Mouse (Mus musculus): Measurements from ENCODE around the gene Ltbp2. TPM values are rescaled to one million over a fixed set of nuclear protein-coding genes. Genes with fewer than 3 reads are reported as not detected.

Ltbp2 gene
- polyA plus RNA-seq, 1 experiment from 2014 or later, result 0.29 TPM

DNA sequence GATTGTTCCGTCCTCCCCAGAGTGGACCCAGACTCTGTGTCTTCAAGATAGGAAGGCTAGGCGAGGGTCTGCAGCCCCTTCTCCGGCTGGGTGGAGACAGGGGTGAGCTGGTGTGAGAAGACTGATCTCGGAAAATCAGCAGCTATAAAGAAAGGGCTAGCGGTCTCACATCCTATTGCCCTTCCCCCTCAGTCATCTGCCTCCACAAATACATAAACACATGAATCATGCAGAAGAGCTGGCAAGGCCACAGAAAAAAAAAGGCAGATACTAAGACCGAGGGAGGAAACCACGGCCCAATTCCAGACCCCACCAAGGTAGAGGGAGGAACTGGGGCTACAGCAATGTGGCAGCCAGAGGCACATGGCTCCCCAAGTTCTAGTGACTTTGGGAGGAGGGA lies 11.5 kb downstream of the Ltbp2 start:
- Histone ChIP-seq H3K27me3 (replicated peaks; ENCODE audit: control insufficient read depth, insufficient read depth, low read length) (no peaks in the 10 kb centered on the region), H3K9ac (ENCODE audit: low read depth, low read length) (no peak overlapping the region), H3K9me3 (ENCODE audit: control insufficient read depth, low read length) (no peaks in the 10 kb centered on the region), H3K4me3 (ENCODE audit: low read depth, low read length) (no peak overlapping the region), H3K36me3 (ENCODE audit: control insufficient read depth, insufficient read depth, low read length) (no peaks in the 10 kb centered on the region), H3K4me2 (no peak overlapping the region), H3K27ac (ENCODE audit: low read depth, low read length) (no peak overlapping the region), H3K4me1 (replicated peaks; ENCODE audit: control insufficient read depth, insufficient read depth, low read length) (no peaks in the 10 kb centered on the region)
- WGBS, result 44% methylated on average over 7 of the region's 7 CpGs
- no peak for ATAC-seq (replicated peaks; ENCODE audit: low FRiP score)
- no peak for DNase-seq (ENCODE audit: low spot score)

DNA sequence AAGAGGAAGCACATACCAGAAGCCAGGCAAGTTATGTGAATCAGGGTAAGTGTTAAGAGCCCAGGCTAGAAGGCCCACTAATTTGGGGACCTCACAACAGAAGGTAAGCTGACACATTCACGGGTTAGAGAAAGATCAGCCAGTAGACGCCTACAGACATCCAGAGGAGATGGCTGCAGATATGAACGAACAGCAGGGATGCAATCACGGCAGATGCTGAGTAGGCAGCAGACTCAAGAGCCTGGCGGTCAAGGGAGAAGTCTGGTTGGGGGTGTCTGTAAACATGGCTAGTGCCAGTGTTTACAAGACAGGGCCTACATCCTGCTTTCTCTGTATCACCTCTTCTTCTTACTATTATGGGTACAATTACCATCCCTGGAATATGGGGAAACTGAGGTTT lies 13.1 kb downstream of the Ltbp2 start:
- ATAC-seq (replicated peaks; ENCODE audit: low FRiP score) (no peak), DNase-seq (ENCODE audit: low spot score) (no peak)
- Histone ChIP-seq H3K9ac (ENCODE audit: low read depth, low read length) (no peak overlapping the region), H3K27me3 (replicated peaks; ENCODE audit: control insufficient read depth, insufficient read depth, low read length) (no peaks in the 10 kb centered on the region), H3K27ac (ENCODE audit: low read depth, low read length) (no peak overlapping the region), H3K36me3 (ENCODE audit: control insufficient read depth, insufficient read depth, low read length) (no peaks in the 10 kb centered on the region), H3K4me2 (no peak overlapping the region), H3K4me1 (replicated peaks; ENCODE audit: control insufficient read depth, insufficient read depth, low read length) (no peaks in the 10 kb centered on the region), H3K9me3 (ENCODE audit: control insufficient read depth, low read length) (no peaks in the 10 kb centered on the region), H3K4me3 (ENCODE audit: low read depth, low read length) (no peak overlapping the region)
- WGBS, result 79% methylated on average over 5 of the region's 5 CpGs

DNA sequence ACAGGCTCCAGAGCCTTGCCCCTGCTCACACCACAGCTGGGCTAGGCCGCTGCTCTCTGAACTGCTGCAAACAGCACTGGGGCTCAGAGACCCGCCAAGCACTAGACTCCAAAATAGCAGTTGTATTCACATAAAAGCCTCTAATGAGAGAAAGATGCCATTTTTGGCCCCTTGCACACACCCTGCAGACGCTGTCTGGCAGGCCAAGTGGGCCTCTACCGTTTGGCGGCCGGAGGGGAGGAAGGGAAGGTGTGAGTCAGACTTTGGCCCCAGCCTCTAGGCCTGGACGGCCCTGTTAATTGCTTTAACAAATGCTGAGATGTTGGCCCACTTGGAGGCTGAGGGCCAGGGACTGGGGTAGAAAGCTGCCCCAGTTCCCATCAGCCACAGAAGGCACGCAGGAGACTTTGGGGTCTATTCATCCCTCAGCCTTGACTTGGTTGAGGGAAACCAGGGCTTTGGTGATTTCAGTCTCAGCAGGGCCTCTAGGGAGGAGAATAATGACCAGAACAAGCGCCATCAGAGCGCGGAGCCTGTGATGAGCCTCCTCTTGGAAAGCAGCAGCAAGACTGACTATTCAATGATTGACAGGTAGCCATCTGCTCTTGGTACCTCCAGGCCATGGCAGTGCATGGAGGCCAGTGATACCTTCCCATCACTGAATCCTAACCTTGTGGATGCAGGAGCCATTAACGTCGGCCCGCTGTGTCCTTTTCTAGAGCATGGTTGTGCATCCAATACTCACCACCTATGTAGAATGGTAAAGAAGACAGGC lies 14.0 kb downstream of the Ltbp2 start:
- no peak for DNase-seq (ENCODE audit: low spot score)
- no peak overlapping the region for H3K9ac ChIP-seq (ENCODE audit: low read depth, low read length)

GRCm38 (mm10) chr12:84858149-84859113 lies 17.9 kb downstream of the Ltbp2 start:
- H3K9me3 ChIP-seq (ENCODE audit: control insufficient read depth, low read length), result no peaks in the 10 kb centered on the region
- peaks cover 20% of the 10 kb centered on the region for H3K4me1 ChIP-seq (replicated peaks; ENCODE audit: control insufficient read depth, insufficient read depth, low read length)
- H3K36me3 ChIP-seq (ENCODE audit: control insufficient read depth, insufficient read depth, low read length), result no peaks in the 10 kb centered on the region
- no peak overlapping the region for H3K27ac ChIP-seq (ENCODE audit: low read depth, low read length)
- DNase-seq (ENCODE audit: low spot score), result no peak
- H3K9ac ChIP-seq (ENCODE audit: low read depth, low read length), result no peak overlapping the region
- no peaks in the 10 kb centered on the region for H3K27me3 ChIP-seq (replicated peaks; ENCODE audit: control insufficient read depth, insufficient read depth, low read length)
- WGBS, result 49% methylated on average over 17 of the region's 17 CpGs
- H3K4me2 ChIP-seq, result no peak overlapping the region
- no peak for ATAC-seq (replicated peaks; ENCODE audit: low FRiP score)
- H3K4me3 ChIP-seq (ENCODE audit: low read depth, low read length), result no peak overlapping the region

More for the DNA sequence above, 14.0 kb downstream of the Ltbp2 start:
- H3K4me3 ChIP-seq (ENCODE audit: low read depth, low read length), result no peak overlapping the region
- H3K36me3 ChIP-seq (ENCODE audit: control insufficient read depth, insufficient read depth, low read length), result no peaks in the 10 kb centered on the region
- no peak overlapping the region for H3K4me2 ChIP-seq
- WGBS, result 86% methylated on average over 14 of the region's 14 CpGs
- no peaks in the 10 kb centered on the region for H3K27me3 ChIP-seq (replicated peaks; ENCODE audit: control insufficient read depth, insufficient read depth, low read length)
- no peak overlapping the region for H3K27ac ChIP-seq (ENCODE audit: low read depth, low read length)
- ATAC-seq (replicated peaks; ENCODE audit: low FRiP score), result no peak
- H3K4me1 ChIP-seq (replicated peaks; ENCODE audit: control insufficient read depth, insufficient read depth, low read length), result no peaks in the 10 kb centered on the region
- H3K9me3 ChIP-seq (ENCODE audit: control insufficient read depth, low read length), result no peaks in the 10 kb centered on the region

DNA sequence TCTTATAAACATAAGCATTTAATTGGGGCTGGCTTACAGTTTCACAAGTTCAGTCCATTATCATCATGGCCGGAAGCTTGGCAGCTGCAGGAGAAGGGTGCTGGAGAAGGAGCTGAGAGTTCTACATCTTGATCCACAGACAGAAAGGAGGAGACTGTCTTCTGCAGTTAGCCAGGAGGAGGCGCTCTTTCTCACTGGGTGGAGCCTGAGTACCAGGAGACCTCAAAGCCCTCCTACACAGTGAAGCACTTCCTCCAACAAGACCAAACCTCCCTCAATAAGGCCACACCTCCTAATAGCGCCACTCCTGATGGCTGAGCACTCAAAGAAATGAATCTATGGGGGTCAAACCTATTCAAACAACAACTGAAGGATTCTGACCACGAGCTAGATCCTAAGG lies 18.6 kb downstream of the Ltbp2 start:
- peaks cover 23% of the 10 kb centered on the region for H3K4me1 ChIP-seq (replicated peaks; ENCODE audit: control insufficient read depth, insufficient read depth, low read length)
- H3K36me3 ChIP-seq (ENCODE audit: control insufficient read depth, insufficient read depth, low read length), result no peaks in the 10 kb centered on the region
- no peak overlapping the region for H3K27ac ChIP-seq (ENCODE audit: low read depth, low read length)
- ATAC-seq (replicated peaks; ENCODE audit: low FRiP score) (no peak), DNase-seq (ENCODE audit: low spot score) (no peak)
- H3K27me3 ChIP-seq (replicated peaks; ENCODE audit: control insufficient read depth, insufficient read depth, low read length), result no peaks in the 10 kb centered on the region
- H3K9me3 ChIP-seq (ENCODE audit: control insufficient read depth, low read length), result no peaks in the 10 kb centered on the region
- 59% methylated on average over 4 of the region's 4 CpGs for WGBS
- H3K4me2 ChIP-seq, result no peak overlapping the region
- H3K9ac ChIP-seq (ENCODE audit: low read depth, low read length), result no peak overlapping the region
- H3K4me3 ChIP-seq (ENCODE audit: low read depth, low read length), result no peak overlapping the region

- Histone ChIP-seq H3K27me3 (replicated peaks; ENCODE audit: control insufficient read depth, insufficient read depth, low read length) (no peaks in the 10 kb centered on the region), H3K4me1 (replicated peaks; ENCODE audit: control insufficient read depth, insufficient read depth, low read length) (peaks cover 23% of the 10 kb centered on the region), H3K9ac (ENCODE audit: low read depth, low read length) (no peak overlapping the region), H3K9me3 (ENCODE audit: control insufficient read depth, low read length) (no peaks in the 10 kb centered on the region), H3K4me2 (no peak overlapping the region), H3K4me3 (ENCODE audit: low read depth, low read length) (no peak overlapping the region), H3K27ac (ENCODE audit: low read depth, low read length) (no peak overlapping the region), H3K36me3 (ENCODE audit: control insufficient read depth, insufficient read depth, low read length) (no peaks in the 10 kb centered on the region)
- 79% methylated on average over 8 of the region's 8 CpGs for WGBS
- no peak for ATAC-seq (replicated peaks; ENCODE audit: low FRiP score)
- no peak for DNase-seq (ENCODE audit: low spot score)
These were observed 19.8 kb downstream of the Ltbp2 start for GRCm38 (mm10) chr12:84856532-84856931.

GRCm38 (mm10) chr12:84855084-84855625 lies 21.2 kb downstream of the Ltbp2 start:
- H3K4me2 ChIP-seq, result no peak overlapping the region
- H3K27me3 ChIP-seq (replicated peaks; ENCODE audit: control insufficient read depth, insufficient read depth, low read length), result 0 out of 2 replicates have a peak, but pooled peaks cover 3% of the 10 kb centered on the region
- no peak overlapping the region for H3K4me3 ChIP-seq (ENCODE audit: low read depth, low read length)
- H3K9ac ChIP-seq (ENCODE audit: low read depth, low read length), result no peak overlapping the region
- peaks cover 31% of the 10 kb centered on the region for H3K4me1 ChIP-seq (replicated peaks; ENCODE audit: control insufficient read depth, insufficient read depth, low read length)
- DNase-seq (ENCODE audit: low spot score) (no peak), ATAC-seq (replicated peaks; ENCODE audit: low FRiP score) (no peak)
- H3K9me3 ChIP-seq (ENCODE audit: control insufficient read depth, low read length), result no peaks in the 10 kb centered on the region
- H3K36me3 ChIP-seq (ENCODE audit: control insufficient read depth, insufficient read depth, low read length), result no peaks in the 10 kb centered on the region
- WGBS, result 75% methylated on average over 4 of the region's 4 CpGs
- H3K27ac ChIP-seq (ENCODE audit: low read depth, low read length), result peak overlapping the region; percentile 72

DNA sequence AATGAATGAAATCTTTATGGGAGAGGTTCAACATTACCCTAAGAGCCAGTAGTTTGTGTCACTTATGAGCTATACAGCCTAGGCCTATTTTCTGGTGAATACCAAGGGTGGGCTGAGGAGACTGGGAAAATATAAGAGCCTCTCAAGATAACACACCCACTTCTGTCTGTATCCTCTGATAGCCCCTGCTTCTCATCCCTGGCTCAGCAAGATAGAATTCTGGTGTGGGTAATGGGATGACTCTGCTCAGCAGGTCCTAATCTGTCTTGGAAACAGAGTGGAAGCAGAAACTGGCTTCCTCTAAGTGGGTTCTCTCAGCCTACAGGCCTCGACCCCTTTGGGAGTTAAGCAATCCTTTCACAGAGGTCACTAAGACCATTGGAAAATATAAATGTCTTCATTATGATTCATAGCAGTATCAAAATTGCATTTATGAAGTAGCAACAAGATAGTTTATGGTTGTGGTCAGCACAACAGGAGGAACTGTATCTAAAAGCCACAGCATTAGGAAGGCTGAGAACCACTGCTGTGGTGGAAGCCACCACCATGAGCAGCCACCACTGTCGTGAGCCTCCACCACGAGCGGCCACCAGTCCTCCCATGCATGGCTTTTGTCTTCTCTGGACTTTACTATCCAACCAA lies 21.8 kb downstream of the Ltbp2 start:
- H3K27ac ChIP-seq (ENCODE audit: low read depth, low read length), result peak overlapping the region; percentile 72
- H3K4me1 ChIP-seq (replicated peaks; ENCODE audit: control insufficient read depth, insufficient read depth, low read length), result peaks cover 31% of the 10 kb centered on the region
- H3K9ac ChIP-seq (ENCODE audit: low read depth, low read length), result no peak overlapping the region
- H3K4me3 ChIP-seq (ENCODE audit: low read depth, low read length), result no peak overlapping the region
- no peaks in the 10 kb centered on the region for H3K9me3 ChIP-seq (ENCODE audit: control insufficient read depth, low read length)
- ATAC-seq (replicated peaks; ENCODE audit: low FRiP score) (peak; percentile 93), DNase-seq (ENCODE audit: low spot score) (no peak)
- WGBS, result 52% methylated on average over 4 of the region's 4 CpGs
- 0 out of 2 replicates have a peak, but pooled peaks cover 6% of the 10 kb centered on the region for H3K27me3 ChIP-seq (replicated peaks; ENCODE audit: control insufficient read depth, insufficient read depth, low read length)
- H3K4me2 ChIP-seq, result peak overlapping the region; percentile 10; the same call in 1 of the 2 replicates
- no peaks in the 10 kb centered on the region for H3K36me3 ChIP-seq (ENCODE audit: control insufficient read depth, insufficient read depth, low read length)
